Mouse (Mus musculus): ENCODE measurements around the gene Pitpnm1. TPM values are rescaled to one million over a fixed set of nuclear protein-coding genes. Genes with fewer than 3 reads are reported as not detected.

Pitpnm1 gene
- polyA plus RNA-seq, 1 experiment from 2014 or later: 22.2 TPM

DNA sequence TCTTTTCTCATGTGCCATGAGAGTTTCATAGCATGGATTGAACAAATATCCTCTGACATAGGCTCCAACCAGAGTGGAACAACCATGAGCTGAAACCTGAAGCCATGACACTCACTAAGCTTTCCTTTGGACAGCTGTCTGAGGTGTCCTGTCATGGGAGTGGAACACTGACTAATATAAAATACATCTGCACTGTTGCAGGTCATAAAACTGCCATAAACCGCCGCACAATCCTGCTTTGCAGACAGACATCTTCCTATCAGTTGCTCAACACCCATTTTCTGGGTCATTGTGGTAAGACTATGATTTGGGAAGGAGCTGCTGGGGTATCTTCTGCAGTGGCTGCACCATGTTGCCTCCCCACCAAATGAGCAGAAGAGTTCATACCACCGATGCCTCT lies 7.0 kb upstream of the Pitpnm1 start:
- H3K36me3 ChIP-seq (ENCODE audit: insufficient read depth, low read length): no peaks in the 10 kb centered on the region
- no peaks in the 10 kb centered on the region for H3K9me3 ChIP-seq (ENCODE audit: low read length)
- H3K4me1 ChIP-seq (ENCODE audit: insufficient read depth, low read length): peaks cover 12% of the 10 kb centered on the region; the same call in 1 of the 2 replicates
- H3K27ac ChIP-seq (ENCODE audit: low read length): no peak overlapping the region
- H3K4me2 ChIP-seq (replicated peaks; ENCODE audit: low read depth, low read length): no peak overlapping the region
- H3K27me3 ChIP-seq (ENCODE audit: insufficient read depth, low read length): no peaks in the 10 kb centered on the region
- ATAC-seq (ENCODE audit: low FRiP score, low TSS enrichment): no peak
- no peak overlapping the region for H3K9ac ChIP-seq (replicated peaks; ENCODE audit: low read length)
- no peak overlapping the region for H3K4me3 ChIP-seq (ENCODE audit: low read length)
- 49% methylated on average over 3 of the region's 3 CpGs for WGBS

DNA sequence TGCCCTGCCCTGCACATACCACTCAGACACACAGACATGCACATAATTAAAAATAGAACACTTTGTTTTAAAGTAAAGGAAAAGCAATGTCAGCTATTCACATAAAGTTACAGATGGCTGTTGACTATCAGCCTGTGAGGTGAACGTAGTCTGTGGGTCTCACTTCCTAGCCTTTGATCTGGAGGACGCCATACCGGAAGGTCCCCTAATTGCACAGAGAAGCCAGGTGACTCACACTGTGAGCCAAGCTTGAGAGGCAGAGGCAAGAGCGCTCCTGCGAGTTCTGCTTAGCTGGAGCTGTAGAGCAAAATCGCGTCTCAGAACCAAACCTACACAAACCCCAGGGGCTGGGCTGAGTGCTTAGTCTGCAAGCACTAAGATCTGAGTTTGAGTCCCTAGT lies 6.0 kb upstream of the Pitpnm1 start:
- H3K36me3 ChIP-seq (ENCODE audit: insufficient read depth, low read length): no peaks in the 10 kb centered on the region
- H3K9me3 ChIP-seq (ENCODE audit: low read length): no peaks in the 10 kb centered on the region
- H3K27me3 ChIP-seq (ENCODE audit: insufficient read depth, low read length): no peaks in the 10 kb centered on the region
- no peak overlapping the region for H3K9ac ChIP-seq (replicated peaks; ENCODE audit: low read length)
- H3K27ac ChIP-seq (ENCODE audit: low read length): no peak overlapping the region
- WGBS: 61% methylated on average over 7 of the region's 7 CpGs
- H3K4me1 ChIP-seq (ENCODE audit: insufficient read depth, low read length): peaks cover 20% of the 10 kb centered on the region; the same call in 1 of the 2 replicates
- no peak overlapping the region for H3K4me3 ChIP-seq (ENCODE audit: low read length)
- no peak overlapping the region for H3K4me2 ChIP-seq (replicated peaks; ENCODE audit: low read depth, low read length)
- no peak for ATAC-seq (ENCODE audit: low FRiP score, low TSS enrichment)

GRCm38 (mm10) chr19:4094348-4094747 lies 5.5 kb upstream of the Pitpnm1 start:
- no peak for ATAC-seq (ENCODE audit: low FRiP score, low TSS enrichment)
- Histone ChIP-seq H3K4me1 (ENCODE audit: insufficient read depth, low read length) (peaks cover 25% of the 10 kb centered on the region), H3K27me3 (ENCODE audit: insufficient read depth, low read length) (no peaks in the 10 kb centered on the region), H3K9ac (replicated peaks; ENCODE audit: low read length) (no peak overlapping the region), H3K36me3 (ENCODE audit: insufficient read depth, low read length) (no peaks in the 10 kb centered on the region), H3K4me3 (ENCODE audit: low read length) (no peak overlapping the region), H3K4me2 (replicated peaks; ENCODE audit: low read depth, low read length) (no peak overlapping the region), H3K9me3 (ENCODE audit: low read length) (no peaks in the 10 kb centered on the region), H3K27ac (ENCODE audit: low read length) (no peak overlapping the region)
- 82% methylated on average over 3 of the region's 3 CpGs for WGBS

DNA sequence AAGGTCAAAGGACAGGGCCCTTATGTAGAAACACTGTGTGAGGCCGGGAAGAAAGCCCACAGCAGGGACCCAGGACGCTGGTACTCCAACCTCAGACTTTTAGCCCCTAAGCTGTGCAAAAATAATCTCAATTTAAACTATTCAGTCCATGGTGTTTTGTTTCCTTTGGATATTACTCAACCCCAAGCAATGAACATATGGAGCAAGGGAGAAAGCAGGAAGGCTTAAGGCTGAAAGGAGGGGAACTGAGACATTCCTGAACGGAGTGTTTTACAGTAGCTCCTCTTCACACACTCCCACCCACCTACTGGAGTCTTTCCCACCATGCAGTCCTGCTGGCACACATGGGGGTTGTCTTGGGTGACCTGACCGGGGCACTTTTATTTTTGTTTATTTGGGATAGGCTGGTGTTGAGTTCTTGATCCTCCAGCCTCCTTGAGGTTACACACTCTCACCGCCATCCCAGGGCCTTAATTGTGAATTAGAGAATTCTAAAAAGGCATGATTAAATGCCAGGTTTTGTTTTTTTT lies 5.0 kb upstream of the Pitpnm1 start:
- Histone ChIP-seq H3K4me1 (ENCODE audit: insufficient read depth, low read length) (peaks cover 30% of the 10 kb centered on the region), H3K27ac (ENCODE audit: low read length) (no peak overlapping the region), H3K9me3 (ENCODE audit: low read length) (no peaks in the 10 kb centered on the region), H3K4me2 (replicated peaks; ENCODE audit: low read depth, low read length) (no peak overlapping the region), H3K27me3 (ENCODE audit: insufficient read depth, low read length) (peaks cover 3% of the 10 kb centered on the region; the same call in 1 of the 2 replicates), H3K36me3 (ENCODE audit: insufficient read depth, low read length) (no peaks in the 10 kb centered on the region), H3K9ac (replicated peaks; ENCODE audit: low read length) (no peak overlapping the region), H3K4me3 (ENCODE audit: low read length) (no peak overlapping the region)
- WGBS: 72% methylated on average over 5 of the region's 5 CpGs
- ATAC-seq (ENCODE audit: low FRiP score, low TSS enrichment): no peak

- H3K9me3 ChIP-seq (ENCODE audit: low read length): no peaks in the 10 kb centered on the region
- H3K27me3 ChIP-seq (ENCODE audit: insufficient read depth, low read length): peaks cover 12% of the 10 kb centered on the region
- ATAC-seq (ENCODE audit: low FRiP score, low TSS enrichment): no peak
- no peaks in the 10 kb centered on the region for H3K36me3 ChIP-seq (ENCODE audit: insufficient read depth, low read length)
- H3K9ac ChIP-seq (replicated peaks; ENCODE audit: low read length): no peak overlapping the region
- no peak overlapping the region for H3K4me2 ChIP-seq (replicated peaks; ENCODE audit: low read depth, low read length)
- H3K4me3 ChIP-seq (ENCODE audit: low read length): no peak overlapping the region
- no peak overlapping the region for H3K27ac ChIP-seq (ENCODE audit: low read length)
- H3K4me1 ChIP-seq (ENCODE audit: insufficient read depth, low read length): peaks cover 39% of the 10 kb centered on the region
- WGBS: 64% methylated on average over 3 of the region's 3 CpGs
These were observed 4.0 kb upstream of the Pitpnm1 start for GRCm38 (mm10) chr19:4095802-4096201.

DNA sequence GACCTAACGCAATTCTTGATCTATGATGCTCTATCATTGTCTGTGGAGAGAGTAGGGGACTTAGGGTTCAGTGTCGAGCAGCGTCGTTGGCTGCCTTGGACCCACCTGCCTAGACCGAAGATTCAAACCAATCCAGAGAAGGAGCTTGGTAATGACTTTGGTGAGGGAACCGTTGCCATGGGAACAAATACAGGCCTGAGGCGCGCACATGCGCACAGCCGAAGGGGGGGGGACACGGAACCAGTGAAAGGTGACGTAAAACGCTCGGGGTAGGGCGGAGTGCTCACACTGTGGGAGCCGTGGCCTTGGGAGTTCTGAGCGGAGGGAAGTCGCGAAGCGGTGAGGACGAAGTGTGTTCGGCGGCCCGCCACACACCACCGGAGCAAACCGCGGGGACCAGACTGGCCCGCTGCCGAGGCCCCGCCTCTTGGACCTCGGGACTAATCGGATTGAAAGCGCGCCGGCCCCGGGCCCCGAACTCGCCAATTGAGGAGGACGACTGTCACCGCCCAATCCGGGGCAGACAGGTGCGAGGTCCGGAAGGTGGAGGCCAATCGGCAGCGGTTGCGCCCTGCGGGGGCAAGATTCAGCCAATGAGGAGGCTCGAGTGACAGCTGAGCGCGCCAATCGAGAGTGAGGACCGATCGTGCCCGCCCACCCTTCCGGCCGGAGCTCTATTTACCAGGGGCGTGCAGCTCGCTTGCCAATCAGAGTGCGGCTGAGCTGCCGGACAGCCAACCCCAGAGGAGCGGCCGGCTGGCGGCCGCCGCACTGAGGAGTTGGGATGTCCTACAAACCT lies 3.0 kb upstream of the Pitpnm1 start, which contains the start of gene Cdk2ap2:
Gene Cdk2ap2 (plus strand): TSS at position 541 of the 799 bp plus-strand sequence.
- under 1% methylated on average over 65 of the region's 65 CpGs for WGBS
- peaks cover 21% of the 10 kb centered on the region for H3K27me3 ChIP-seq (ENCODE audit: insufficient read depth, low read length)
- no peaks in the 10 kb centered on the region for H3K9me3 ChIP-seq (ENCODE audit: low read length)
- H3K36me3 ChIP-seq (ENCODE audit: insufficient read depth, low read length): no peaks in the 10 kb centered on the region
- H3K4me1 ChIP-seq (ENCODE audit: insufficient read depth, low read length): peaks cover 45% of the 10 kb centered on the region
- H3K4me2 ChIP-seq (replicated peaks; ENCODE audit: low read depth, low read length): peak within 1 kb of the TSS; percentile 87
- H3K9ac ChIP-seq (replicated peaks; ENCODE audit: low read length): peak within 1 kb of the TSS; percentile 79
- peak within 1 kb of the TSS; percentile 95 for H3K27ac ChIP-seq (ENCODE audit: low read length)
- peak within 1 kb of the TSS; percentile 70 for H3K4me3 ChIP-seq (ENCODE audit: low read length)
- ATAC-seq (ENCODE audit: low FRiP score, low TSS enrichment): peak; percentile 94

DNA sequence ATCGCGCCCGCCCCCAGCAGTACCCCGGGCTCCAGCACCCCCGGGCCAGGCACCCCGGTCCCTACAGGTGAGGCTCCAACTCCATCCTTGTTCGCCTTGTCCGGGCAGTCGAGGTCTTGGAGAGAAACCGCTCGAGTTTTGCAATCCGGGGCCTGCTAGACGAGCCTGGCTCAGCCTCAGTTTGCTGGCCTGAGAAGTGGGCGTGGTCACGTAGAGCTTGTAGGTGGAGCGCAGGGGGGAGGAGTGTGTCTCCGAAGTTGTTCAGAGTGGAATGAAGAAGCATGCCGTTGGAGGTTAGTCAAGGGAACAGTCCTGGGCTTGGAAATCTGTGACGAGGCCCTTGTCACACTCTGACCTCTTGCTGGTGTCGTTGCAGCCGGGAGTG lies 2.4 kb upstream of the Pitpnm1 start:
- Histone ChIP-seq H3K9ac (replicated peaks; ENCODE audit: low read length) (peak overlapping the region; percentile 70), H3K9me3 (ENCODE audit: low read length) (no peaks in the 10 kb centered on the region), H3K4me3 (ENCODE audit: low read length) (peak overlapping the region; percentile 70), H3K27me3 (ENCODE audit: insufficient read depth, low read length) (peaks cover 25% of the 10 kb centered on the region), H3K36me3 (ENCODE audit: insufficient read depth, low read length) (no peaks in the 10 kb centered on the region), H3K4me1 (ENCODE audit: insufficient read depth, low read length) (peaks cover 45% of the 10 kb centered on the region), H3K4me2 (replicated peaks; ENCODE audit: low read depth, low read length) (peak overlapping the region; percentile 87), H3K27ac (ENCODE audit: low read length) (peak overlapping the region; percentile 88)
- peak; percentile 44 for ATAC-seq (ENCODE audit: low FRiP score, low TSS enrichment)
- under 1% methylated on average over 21 of the region's 21 CpGs for WGBS

GRCm38 (mm10) chr19:4098426-4098825 lies 1.4 kb upstream of the Pitpnm1 start:
- no peak overlapping the region for H3K4me3 ChIP-seq (ENCODE audit: low read length)
- WGBS: 80% methylated on average over 13 of the region's 13 CpGs
- H3K27me3 ChIP-seq (ENCODE audit: insufficient read depth, low read length): peaks cover 25% of the 10 kb centered on the region
- no peak overlapping the region for H3K9ac ChIP-seq (replicated peaks; ENCODE audit: low read length)
- no peaks in the 10 kb centered on the region for H3K9me3 ChIP-seq (ENCODE audit: low read length)
- no peak overlapping the region for H3K27ac ChIP-seq (ENCODE audit: low read length)
- peaks cover 45% of the 10 kb centered on the region for H3K4me1 ChIP-seq (ENCODE audit: insufficient read depth, low read length)
- no peak overlapping the region for H3K4me2 ChIP-seq (replicated peaks; ENCODE audit: low read depth, low read length)
- H3K36me3 ChIP-seq (ENCODE audit: insufficient read depth, low read length): no peaks in the 10 kb centered on the region
- ATAC-seq (ENCODE audit: low FRiP score, low TSS enrichment): no peak

GRCm38 (mm10) chr19:4099056-4099455 lies 742 bp upstream of the Pitpnm1 start:
- peak overlapping the region; percentile 86 for H3K4me2 ChIP-seq (replicated peaks; ENCODE audit: low read depth, low read length)
- no peaks in the 10 kb centered on the region for H3K36me3 ChIP-seq (ENCODE audit: insufficient read depth, low read length)
- peak overlapping the region; percentile 67; the same call in 1 of the 2 replicates for H3K9ac ChIP-seq (replicated peaks; ENCODE audit: low read length)
- ATAC-seq (ENCODE audit: low FRiP score, low TSS enrichment): 0 out of 2 replicates have a peak, but pooled peaks have one; percentile 13
- peak overlapping the region; percentile 32; the same call in 1 of the 2 replicates for H3K27ac ChIP-seq (ENCODE audit: low read length)
- peaks cover 45% of the 10 kb centered on the region for H3K4me1 ChIP-seq (ENCODE audit: insufficient read depth, low read length)
- H3K27me3 ChIP-seq (ENCODE audit: insufficient read depth, low read length): peaks cover 25% of the 10 kb centered on the region
- 8% methylated on average over 9 of the region's 9 CpGs for WGBS
- H3K4me3 ChIP-seq (ENCODE audit: low read length): 0 out of 2 replicates have a peak overlapping the region, but pooled peaks have one; percentile 13
- no peaks in the 10 kb centered on the region for H3K9me3 ChIP-seq (ENCODE audit: low read length)

Data from kidney, embryonic 16.5 days (tissue).